Mouse (Mus musculus) CH12.LX (cell line): Measurements from ENCODE around the gene Nlrp3. TPM values are rescaled to one million over a fixed set of nuclear protein-coding genes. Genes with fewer than 3 reads are reported as not detected.
A peak's percentile ranks its signal among the peaks of the same experiment; 100 is the strongest.
"Not testable (repeated sequence)": the region's sequence is repeated elsewhere in the genome, so short reads cannot be mapped to it uniquely, and the experiment has no call there.

Experiments used
- DNase-seq: peaks from one replicate; pipeline ENCODE4 v3.0.0-alpha.2; 2013; ENCODE audit errors: extremely low read depth
- H3K27ac ChIP-seq: 2 replicates; pipeline ENCODE4 v1.5.1; 2012; ENCODE audit warnings: low read depth, mild to moderate bottlenecking, control low read depth, moderate library complexity; ENCODE audit not compliant: insufficient read depth
- H3K27me3 ChIP-seq: replicated peaks from 2 replicates; pipeline ENCODE3; 2012; ENCODE audit warnings: inconsistent platforms
- H3K36me3 ChIP-seq, 2 experiments: replicated peaks in 1 of 2; 2 replicates each; pipeline versions ENCODE3 to v1.6.1; 2012; ENCODE audit warnings: inconsistent platforms in 1 of 2, low read length in 1 of 2, mild to moderate bottlenecking in 1 of 2, mixed read lengths in 1 of 2, moderate library complexity in 1 of 2; ENCODE audit not compliant: control insufficient read depth in 1 of 2, insufficient read depth in 1 of 2
- H3K4me1 ChIP-seq, 2 experiments: 2 replicates each; pipeline ENCODE4 v1.6.1; 2012; ENCODE audit warnings: inconsistent platforms in 1 of 2, moderate library complexity in 1 of 2; ENCODE audit not compliant: insufficient read depth in 2 of 2, control insufficient read depth in 1 of 2
- H3K4me2 ChIP-seq: 2 replicates; pipeline ENCODE4 v1.6.1; 2012; ENCODE audit warnings: low read depth, mild to moderate bottlenecking, control low read depth; ENCODE audit not compliant: poor library complexity, insufficient read depth, severe bottlenecking
- H3K4me3 ChIP-seq, 3 experiments: fragments of 150-350 bp in 1 of 3; sonication (generic) in 1 of 3; replicated peaks in 1 of 3; 2 replicates each; pipeline versions ENCODE3 to v1.5.1; 2011 to 2012; ENCODE audit warnings: low read depth in 2 of 3, low read length in 2 of 3, mild to moderate bottlenecking in 2 of 3, moderate library complexity in 2 of 3, control low read depth in 1 of 3, improper control_type of control experiment in 1 of 3, inconsistent platforms in 1 of 3, mixed read lengths in 1 of 3; ENCODE audit not compliant: poor library complexity in 1 of 3
- H3K79me2 ChIP-seq: replicated peaks from 2 replicates; pipeline ENCODE4 v1.6.1; 2012; ENCODE audit warnings: mild to moderate bottlenecking, moderate library complexity; ENCODE audit not compliant: control insufficient read depth, poor library complexity, insufficient read depth, severe bottlenecking; ENCODE audit errors: extremely low read depth
- H3K9ac ChIP-seq: 2 replicates; pipeline ENCODE4 v1.6.1; 2012; ENCODE audit warnings: low read depth, mild to moderate bottlenecking, control low read depth, moderate library complexity; ENCODE audit not compliant: insufficient read depth
- H3K9me3 ChIP-seq: replicated peaks from 2 replicates; pipeline ENCODE3; 2012; ENCODE audit warnings: low read length, inconsistent platforms, mixed read lengths
- CHD2 ChIP-seq: IDR thresholded peaks from 2 replicates; pipeline ENCODE4 v1.6.1; 2011; ENCODE audit warnings: low read length, improper control_type of control experiment
- CTCF ChIP-seq, 2 experiments: IDR thresholded peaks in 1 of 2; conservative IDR thresholded peaks in 1 of 2; 2 replicates each; pipeline ENCODE4 v1.5.1; 2011 to 2012; ENCODE audit warnings: low read depth in 2 of 2, low read length in 2 of 2, improper control_type of control experiment in 1 of 2, inconsistent platforms in 1 of 2, mild to moderate bottlenecking in 1 of 2, moderate library complexity in 1 of 2
- ETS1 ChIP-seq: conservative IDR thresholded peaks from 2 replicates; pipeline ENCODE4 v1.6.1; 2012; ENCODE audit warnings: low read depth, mild to moderate bottlenecking, inconsistent platforms, low read length, improper control_type of control experiment, moderate library complexity
- GABPA ChIP-seq: IDR thresholded peaks from 2 replicates; pipeline ENCODE4 v1.6.1; 2012; ENCODE audit warnings: low read depth, low read length, improper control_type of control experiment, inconsistent platforms; ENCODE audit not compliant: insufficient replicate concordance
- HCFC1 ChIP-seq: IDR thresholded peaks from 2 replicates; pipeline ENCODE4 v1.6.1; 2012; ENCODE audit warnings: low read depth, mild to moderate bottlenecking, inconsistent platforms, low read length, improper control_type of control experiment
- IRF4 ChIP-seq: IDR thresholded peaks from 2 replicates; pipeline ENCODE4 v1.6.1; 2014; ENCODE audit warnings: low read depth, mild to moderate bottlenecking, inconsistent platforms, low read length, improper control_type of control experiment
- MAFK ChIP-seq: IDR thresholded peaks from 2 replicates; pipeline ENCODE4 v1.6.1; 2011; ENCODE audit warnings: low read length, improper control_type of control experiment; ENCODE audit not compliant: insufficient replicate concordance
- MAZ ChIP-seq: IDR thresholded peaks from 2 replicates; pipeline ENCODE4 v1.6.1; 2012; ENCODE audit warnings: low read depth, mild to moderate bottlenecking, inconsistent platforms, low read length, improper control_type of control experiment, moderate library complexity
- NELFE ChIP-seq: IDR thresholded peaks from 2 replicates; pipeline ENCODE4 v1.6.1; 2011; ENCODE audit warnings: low read depth, low read length, improper control_type of control experiment
- NRF1 ChIP-seq: IDR thresholded peaks from 2 replicates; pipeline ENCODE4 v1.6.1; 2014; ENCODE audit warnings: low read depth, mild to moderate bottlenecking, inconsistent platforms, low read length, improper control_type of control experiment, moderate library complexity
- PAX5 ChIP-seq: IDR thresholded peaks from 2 replicates; pipeline ENCODE4 v1.6.1; 2012; ENCODE audit warnings: low read length, inconsistent platforms, mixed read lengths
- POLR2AphosphoS2 ChIP-seq: IDR thresholded peaks from 2 replicates; pipeline ENCODE4 v1.6.1; 2011; ENCODE audit warnings: low read depth, low read length, improper control_type of control experiment
- RAD21 ChIP-seq: IDR thresholded peaks from 2 replicates; pipeline ENCODE4 v1.6.1; 2011; ENCODE audit warnings: low read depth, mild to moderate bottlenecking, low read length, improper control_type of control experiment, moderate library complexity
- RCOR1 ChIP-seq: conservative IDR thresholded peaks from 2 replicates; pipeline ENCODE4 v1.6.1; 2012; ENCODE audit warnings: low read depth, mild to moderate bottlenecking, inconsistent platforms, low read length, improper control_type of control experiment
- SIN3A ChIP-seq: IDR thresholded peaks from 2 replicates; pipeline ENCODE4 v1.6.1; 2012; ENCODE audit warnings: low read length, improper control_type of control experiment, inconsistent platforms
- SMC3 ChIP-seq: IDR thresholded peaks from 2 replicates; pipeline ENCODE4 v1.6.1; 2011; ENCODE audit warnings: low read depth, low read length, improper control_type of control experiment
- TBP ChIP-seq: conservative IDR thresholded peaks from 2 replicates; pipeline ENCODE4 v1.6.1; 2011; ENCODE audit warnings: low read depth, low read length, improper control_type of control experiment
- TCF12 ChIP-seq: IDR thresholded peaks from 2 replicates; pipeline ENCODE4 v1.6.1; 2014; ENCODE audit warnings: low read depth, mild to moderate bottlenecking, inconsistent platforms, low read length, improper control_type of control experiment
- USF1 ChIP-seq: IDR thresholded peaks from 2 replicates; pipeline ENCODE4 v1.6.1; 2014; ENCODE audit warnings: low read depth, mild to moderate bottlenecking, inconsistent platforms, low read length, improper control_type of control experiment
- ZC3H11A ChIP-seq: IDR thresholded peaks from 2 replicates; pipeline ENCODE4 v1.6.1; 2012; ENCODE audit warnings: low read depth, mild to moderate bottlenecking, inconsistent platforms, low read length, improper control_type of control experiment
- ZMIZ1 ChIP-seq: IDR thresholded peaks from 2 replicates; pipeline ENCODE4 v1.6.1; 2012; ENCODE audit warnings: low read depth, mild to moderate bottlenecking, inconsistent platforms, low read length, improper control_type of control experiment
- ZNF384 ChIP-seq: IDR thresholded peaks from 2 replicates; pipeline ENCODE4 v1.6.1; 2012; ENCODE audit warnings: low read depth, low read length, improper control_type of control experiment, inconsistent platforms
- dilution Hi-C: fragments of 300-500 bp; cut with MboI; formaldehyde crosslinking; loops from 2 replicates; pipeline ENCODE4 v1.14.3; 2020; ENCODE audit warnings: low sequenced_read_pairs; ENCODE audit not compliant: extremely low pct_unique_long_range_greater_than_20kb, extremely low pct_ligation_motif_present
- in situ Hi-C: fragments of 300-500 bp; cut with MboI; formaldehyde crosslinking; loops from 3 replicates; pipeline ENCODE4 v1.14.3; 2019; ENCODE audit warnings: low sequenced_read_pairs, low pct_ligation_motif_present, low pct_unique_long_range_greater_than_20kb, mixed read lengths
- polyA plus RNA-seq: library from polyadenylated mRNA; unstranded; fragments of >175 nt; gene quantifications from 2 replicates; pipeline ENCODE4 v1.2.1, GENCODE M21; 2012; ENCODE audit warnings: low read depth; ENCODE audit not compliant: insufficient read length
- total RNA-seq, 2 experiments: library from RNA; depleted of rRNA; stranded (reverse); fragments of 300-350 nt in 1 of 2; fragments of >200 nt in 1 of 2; gene quantifications; 2 replicates each; pipeline ENCODE4 v1.2.3; 2012 to 2014

The Nlrp3 gene
- total and polyA plus RNA-seq, 3 experiments = 0.04 TPM; not detected in 2

- Histone ChIP-seq H3K4me3 (no peak overlapping the region), H3K27ac (no peak overlapping the region), H3K79me2 (no peaks in the 10 kb centered on the region), H3K36me3 (no peaks in the 10 kb centered on the region), H3K9ac (no peak overlapping the region), H3K9me3 (no peaks in the 10 kb centered on the region), H3K4me2 (no peak overlapping the region), H3K27me3 (peaks cover 54% of the 10 kb centered on the region), H3K4me1 (peaks cover 0 to 4% of the 10 kb centered on the region in 2 experiments; a peak in 2 of 4 replicates)
- dilution Hi-C loops = no loop called here
- in situ Hi-C loops = loop anchor here (5.0 kb wide), 1 partner anchor 42 kb away; the partner anchor contains the start of gene Zkscan17
- DNase-seq = peak; percentile 33
- TF ChIP-seq RAD21 = peak; percentile 64
- no peak for TF ChIP-seq MAFK
- TF ChIP-seq ZC3H11A = no peak
- peak; percentile 55 for TF ChIP-seq ZNF384
- peak; percentile 62 to 80 for TF ChIP-seq CTCF (conservative IDR thresholded peaks at IDR 0.05 in 1 of 2, IDR thresholded peaks at IDR 0.05 in 1 of 2; ENCODE audit: low read depth in 2 of 2, low read length in 2 of 2)
- no peak for TF ChIP-seq CHD2
- TF ChIP-seq SMC3 = peak; percentile 78
- no peak for TF ChIP-seq IRF4
Observed at GRCm38 (mm10) chr11:59569306-59569705, 27.9 kb downstream of the Nlrp3 start.

GRCm38 (mm10) chr11:59575726-59576125, 34.4 kb downstream of the Nlrp3 start:
- no peak for DNase-seq
- Histone ChIP-seq H3K4me2 (no peak overlapping the region), H3K27me3 (peaks cover 81% of the 10 kb centered on the region), H3K27ac (no peak overlapping the region), H3K79me2 (no peaks in the 10 kb centered on the region), H3K36me3 (no peaks in the 10 kb centered on the region), H3K9ac (no peak overlapping the region), H3K4me1 (peaks cover 0 to 4% of the 10 kb centered on the region in 2 experiments; a peak in 2 of 4 replicates), H3K4me3 (no peak overlapping the region), H3K9me3 (no peaks in the 10 kb centered on the region)
- TF ChIP-seq USF1 (no peak), NELFE (no peak), CHD2 (no peak), ETS1 (no peak), TBP (no peak), POLR2AphosphoS2 (no peak), NRF1 (no peak), SIN3A (no peak), TCF12 (no peak), RCOR1 (no peak), RAD21 (no peak), PAX5 (no peak), CTCF (conservative IDR thresholded peaks at IDR 0.05 in 1 of 2, IDR thresholded peaks at IDR 0.05 in 1 of 2; ENCODE audit: low read depth in 2 of 2, low read length in 2 of 2) (no peak), MAZ (no peak), ZMIZ1 (no peak), GABPA (no peak), HCFC1 (no peak)
- in situ Hi-C loops = no loop called here
- dilution Hi-C loops = no loop called here

GRCm38 (mm10) chr11:59576135-59576534, 34.8 kb downstream of the Nlrp3 start, which contains the start of gene Olfr222:
TSS of gene Olfr222 (minus strand) at chr11:59576235.
- H3K4me1 ChIP-seq, H3K27ac ChIP-seq, H3K4me3 ChIP-seq, H3K9ac ChIP-seq, DNase-seq, in situ Hi-C loops, H3K79me2 ChIP-seq, H3K36me3 ChIP-seq, H3K4me2 ChIP-seq, H3K9me3 ChIP-seq, dilution Hi-C loops: not testable (repeated sequence)
- H3K27me3 ChIP-seq = peaks cover 81% of the 10 kb centered on the region
